Mouse (Mus musculus) bone marrow macrophage, adult 2 months (primary cell): ENCODE data around the gene Ttbk2.

Experiments
- CTCF ChIP-seq: IDR thresholded peaks from 2 replicates; pipeline ENCODE4 v1.5.1; 2012; ENCODE audit warnings: low read depth, mild to moderate bottlenecking, low read length, moderate library complexity
- POLR2A ChIP-seq: IDR thresholded peaks from 2 replicates; pipeline ENCODE4 v1.6.1; 2012; ENCODE audit warnings: mild to moderate bottlenecking, low read depth, low read length, borderline replicate concordance

GRCm38 (mm10) chr2:120720821-120721220 is 129.6 kb downstream of the Ttbk2 start:
- no peak for TF ChIP-seq POLR2A
- TF ChIP-seq CTCF = no peak
